Mouse (Mus musculus) lung, embryonic 14.5 days (tissue): ENCODE data around the gene Rac2. TPM values are rescaled to one million over a fixed set of nuclear protein-coding genes. Genes with fewer than 3 reads are reported as not detected.

Experiments
- ATAC-seq: fragments of 200-750 bp; cut with Nextera tagmentation; 2 replicates; pipeline ENCODE4 v1.8.0; 2017; ENCODE audit warnings: mild to moderate bottlenecking, moderate TSS enrichment, moderate library complexity; ENCODE audit not compliant: insufficient read depth
- DNase-seq: peaks from one replicate; pipeline ENCODE4 v3.0.0-alpha.2; 2015
- H3K27ac ChIP-seq: fragments of 300-500 bp; sonication (generic); 2 replicates; pipeline ENCODE4 v1.5.1; 2014; ENCODE audit warnings: low read depth, mild to moderate bottlenecking, moderate library complexity
- H3K27me3 ChIP-seq: fragments of 300-500 bp; sonication (generic); 2 replicates; pipeline ENCODE4 v1.6.1; 2014; ENCODE audit warnings: low read length, control low read depth; ENCODE audit not compliant: insufficient read depth
- H3K36me3 ChIP-seq: fragments of 300-500 bp; sonication (generic); 2 replicates; pipeline ENCODE4 v1.6.1; 2014; ENCODE audit warnings: control low read depth; ENCODE audit not compliant: insufficient read depth
- H3K4me1 ChIP-seq: fragments of 300-500 bp; sonication (generic); 2 replicates; pipeline ENCODE4 v1.6.1; 2014; ENCODE audit warnings: antibody characterized with exemption, control low read depth; ENCODE audit not compliant: insufficient read depth
- H3K4me2 ChIP-seq: fragments of 300-500 bp; sonication (generic); 2 replicates; pipeline ENCODE4 v1.6.1; 2014; ENCODE audit warnings: mild to moderate bottlenecking
- H3K4me3 ChIP-seq: fragments of 300-500 bp; sonication (generic); 2 replicates; pipeline ENCODE4 v1.5.1; 2014; ENCODE audit warnings: low read depth, low read length
- H3K9ac ChIP-seq: fragments of 300-500 bp; sonication (generic); 2 replicates; pipeline ENCODE4 v1.6.1; 2014
- H3K9me3 ChIP-seq: fragments of 300-500 bp; sonication (generic); 2 replicates; pipeline ENCODE4 v1.6.1; 2016; ENCODE audit warnings: low read depth, low read length, control low read depth
- CTCF ChIP-seq: IDR thresholded peaks from 2 replicates; pipeline ENCODE4 v1.5.1; 2016; ENCODE audit warnings: antibody characterized with exemption, low read depth
- WGBS: fragments of 180-500 bp; shearing (Covaris S2); extraction: QIAGEN DNeasy Blood & Tissue Kit; methylation state at CpG from one replicate; pipeline ENCODE4 v1.1.7; 2014; 5-methylcytosine and 5-hydroxymethylcytosine counted together
- polyA plus RNA-seq: library from polyadenylated mRNA; unstranded; fragments of >200 nt; fragmentation: Nextera tagmentation; extraction: Ambion mirVana; gene quantifications from 2 replicates; pipeline ENCODE4 v1.2.1, GENCODE M21; 2014

Rac2 gene
- polyA plus RNA-seq, 1 experiment from 2014 or later, result 12.2 TPM

- H3K36me3 ChIP-seq, result no peaks in the 10 kb centered on the region
- peak; percentile 52 for DNase-seq
- no peak for TF ChIP-seq CTCF
- no peaks in the 10 kb centered on the region for H3K9me3 ChIP-seq
- peak overlapping the region; percentile 8; the same call in 1 of the 2 replicates for H3K27ac ChIP-seq
- no peak overlapping the region for H3K4me2 ChIP-seq
- no peak overlapping the region for H3K9ac ChIP-seq
- WGBS, result 23% methylated on average over 3 of the region's 3 CpGs
- ATAC-seq, result no peak
- H3K27me3 ChIP-seq, result no peaks in the 10 kb centered on the region; the same call in 1 of the 2 replicates
- H3K4me3 ChIP-seq, result no peak overlapping the region
- peaks cover 6% of the 10 kb centered on the region; the same call in 1 of the 2 replicates for H3K4me1 ChIP-seq
These were observed 31.0 kb downstream of the Rac2 start for GRCm38 (mm10) chr15:78541606-78542005.

GRCm38 (mm10) chr15:78541036-78541435 lies 31.5 kb downstream of the Rac2 start:
- no peak overlapping the region for H3K9ac ChIP-seq
- no peaks in the 10 kb centered on the region; the same call in 1 of the 2 replicates for H3K27me3 ChIP-seq
- no peaks in the 10 kb centered on the region for H3K9me3 ChIP-seq
- WGBS, result 51% methylated on average over 3 of the region's 3 CpGs
- H3K36me3 ChIP-seq, result no peaks in the 10 kb centered on the region
- ATAC-seq (no peak), DNase-seq (no peak)
- no peak for TF ChIP-seq CTCF
- peaks cover 6% of the 10 kb centered on the region; the same call in 1 of the 2 replicates for H3K4me1 ChIP-seq
- no peak overlapping the region for H3K4me3 ChIP-seq
- no peak overlapping the region for H3K27ac ChIP-seq
- H3K4me2 ChIP-seq, result no peak overlapping the region

- no peak for DNase-seq
- H3K27ac ChIP-seq, result no peak overlapping the region
- no peaks in the 10 kb centered on the region; the same call in 1 of the 2 replicates for H3K27me3 ChIP-seq
- H3K4me2 ChIP-seq, result no peak overlapping the region
- no peaks in the 10 kb centered on the region for H3K36me3 ChIP-seq
- no peak overlapping the region for H3K4me3 ChIP-seq
- 46% methylated on average over 10 of the region's 10 CpGs for WGBS
- no peak for ATAC-seq
- peaks cover 5% of the 10 kb centered on the region; the same call in 1 of the 2 replicates for H3K4me1 ChIP-seq
- H3K9ac ChIP-seq, result no peak overlapping the region
- TF ChIP-seq CTCF, result no peak
- no peaks in the 10 kb centered on the region for H3K9me3 ChIP-seq
These were observed 36.7 kb downstream of the Rac2 start for GRCm38 (mm10) chr15:78535723-78536421.

GRCm38 (mm10) chr15:78533346-78533835 lies 39.2 kb downstream of the Rac2 start:
- Histone ChIP-seq H3K4me2 (no peak overlapping the region), H3K36me3 (no peaks in the 10 kb centered on the region), H3K27me3 (no peaks in the 10 kb centered on the region), H3K9ac (no peak overlapping the region), H3K27ac (peak overlapping the region; percentile 90), H3K4me1 (peaks cover 26% of the 10 kb centered on the region), H3K4me3 (no peak overlapping the region), H3K9me3 (no peaks in the 10 kb centered on the region)
- TF ChIP-seq CTCF, result no peak
- ATAC-seq (no peak), DNase-seq (no peak)
- 59% methylated on average over 10 of the region's 10 CpGs for WGBS

- ATAC-seq (peak; percentile 1), DNase-seq (peak; percentile 58)
- Histone ChIP-seq H3K4me2 (peak overlapping the region; percentile 56), H3K36me3 (no peaks in the 10 kb centered on the region), H3K27ac (peak overlapping the region; percentile 90), H3K9me3 (no peaks in the 10 kb centered on the region), H3K4me1 (peaks cover 26% of the 10 kb centered on the region), H3K27me3 (no peaks in the 10 kb centered on the region), H3K9ac (peak overlapping the region; percentile 4; the same call in 1 of the 2 replicates), H3K4me3 (no peak overlapping the region)
- TF ChIP-seq CTCF, result no peak
- 55% methylated on average over 10 of the region's 10 CpGs for WGBS
These were observed 39.8 kb downstream of the Rac2 start for GRCm38 (mm10) chr15:78532566-78533345.

GRCm38 (mm10) chr15:78531901-78532469 lies 40.6 kb downstream of the Rac2 start:
- DNase-seq (peak; percentile 100), ATAC-seq (peak; percentile 81)
- peak overlapping the region; percentile 47 for H3K9ac ChIP-seq
- TF ChIP-seq CTCF, result peak; percentile 95
- H3K27me3 ChIP-seq, result no peaks in the 10 kb centered on the region
- peak overlapping the region; percentile 56 for H3K4me2 ChIP-seq
- no peaks in the 10 kb centered on the region for H3K9me3 ChIP-seq
- WGBS, result under 1% methylated on average over 25 of the region's 25 CpGs
- peak overlapping the region; percentile 91 for H3K27ac ChIP-seq
- no peaks in the 10 kb centered on the region for H3K36me3 ChIP-seq
- H3K4me3 ChIP-seq, result peak overlapping the region; percentile 18
- H3K4me1 ChIP-seq, result peaks cover 26% of the 10 kb centered on the region

GRCm38 (mm10) chr15:78531451-78531720 lies 41.2 kb downstream of the Rac2 start:
- Histone ChIP-seq H3K4me1 (peaks cover 26% of the 10 kb centered on the region), H3K4me3 (peak overlapping the region; percentile 18), H3K9me3 (no peaks in the 10 kb centered on the region), H3K27me3 (no peaks in the 10 kb centered on the region), H3K36me3 (peaks cover 4% of the 10 kb centered on the region; the same call in 1 of the 2 replicates), H3K4me2 (peak overlapping the region; percentile 56), H3K27ac (peak overlapping the region; percentile 91), H3K9ac (peak overlapping the region; percentile 47)
- 47% methylated on average over 4 of the region's 4 CpGs for WGBS
- DNase-seq (no peak), ATAC-seq (peak; percentile 0; the same call in 1 of the 2 replicates)
- no peak for TF ChIP-seq CTCF
